Mouse (Mus musculus): ENCODE measurements at regions not wholly inside any gene's neighbourhood (a gene's known extent, or its start where the extent isn't known, plus 50 kb on each side); places are given as distances from the start of the nearest gene placed in this dataset.

- no peak overlapping the region for H3K4me3 ChIP-seq (replicated peaks; ENCODE audit: low read depth, low read length)
- H3K4me1 ChIP-seq (replicated peaks; ENCODE audit: insufficient read depth, low read length), result no peaks in the 10 kb centered on the region
- ATAC-seq (replicated peaks; ENCODE audit: low FRiP score, low read depth), result no peak
- H3K9me3 ChIP-seq (replicated peaks; ENCODE audit: low read length), result no peaks in the 10 kb centered on the region
- DNase-seq (ENCODE audit: low spot score), result no peak
- 68% methylated on average over 6 of the region's 6 CpGs for WGBS
- H3K27me3 ChIP-seq (ENCODE audit: insufficient read depth, low read length), result no peaks in the 10 kb centered on the region
- H3K27ac ChIP-seq, result no peak overlapping the region
- no peak for TF ChIP-seq CTCF (IDR thresholded peaks at IDR 0.05; ENCODE audit: low read depth)
- H3K36me3 ChIP-seq (ENCODE audit: insufficient read depth, low read length), result no peaks in the 10 kb centered on the region
- no peak overlapping the region for H3K9ac ChIP-seq (ENCODE audit: low read depth, low read length)
- H3K4me2 ChIP-seq (ENCODE audit: low read length), result peak overlapping the region; percentile 21; the same call in 1 of the 2 replicates
Observed at GRCm38 (mm10) chr12:54126306-54126705, 77.4 kb downstream of the Egln3 start.

All from kidney, postnatal 0 days (tissue).